In genomic region chr2:49917489-49917888, GRCm38 (mm10) we compare ENCODE assay signal across 19 mouse cellular contexts.
DNase-seq lines count a peak whose midpoint lies in the region; ATAC-seq lines count a peak whose summit lies in the region.
"Had no signal": no experiment of that assay in that cellular context is flagged by ENCODE, and none has a peak within 500 bp of the region (broad histone marks: within the 10 kb centered on the region; RNA-seq: fewer than 3 reads in every experiment).

No protein-coding gene starts in this region.

- H3K36me3 ChIP-seq in hindbrain, embryonic 12.5 days = no peaks in the 10 kb centered on the region
- no peaks in the 10 kb centered on the region for H3K36me3 ChIP-seq in hindbrain, embryonic 10.5 days
- no peaks in the 10 kb centered on the region for H3K36me3 ChIP-seq in midbrain, embryonic 15.5 days (replicated peaks)
- no peaks in the 10 kb centered on the region for H3K36me3 ChIP-seq in midbrain, embryonic 14.5 days (ENCODE audit: control insufficient read depth, insufficient read depth, low read length)
- H3K36me3 ChIP-seq in forebrain, embryonic 13.5 days (ENCODE audit: poor library complexity, severe bottlenecking) = no peaks in the 10 kb centered on the region
- H3K36me3 ChIP-seq in limb, embryonic 10.5 days = no peaks in the 10 kb centered on the region
- H3K36me3 ChIP-seq: embryonic facial prominence, embryonic 15.5 days; heart, embryonic 10.5 days had no signal

- no peak overlapping the region for H3K27ac ChIP-seq in hindbrain, embryonic 12.5 days
- no peak overlapping the region for H3K27ac ChIP-seq in hindbrain, embryonic 10.5 days
- H3K27ac ChIP-seq in midbrain, embryonic 15.5 days = no peak overlapping the region
- no peak overlapping the region for H3K27ac ChIP-seq in midbrain, embryonic 14.5 days (replicated peaks; ENCODE audit: low read depth, low read length)
- peak overlapping the region; percentile 67 for H3K27ac ChIP-seq in forebrain, embryonic 13.5 days
- no peak overlapping the region for H3K27ac ChIP-seq in limb, embryonic 10.5 days
- H3K27ac ChIP-seq: embryonic facial prominence, embryonic 15.5 days; heart, embryonic 10.5 days; hindbrain, postnatal 0 days had no signal

- peak; percentile 29; the same call in 1 of the 2 replicates for ATAC-seq in hindbrain, embryonic 12.5 days (ENCODE audit: low FRiP score)
- ATAC-seq in midbrain, embryonic 15.5 days (replicated peaks) = peak; percentile 10; the same call in 1 of the 2 replicates
- no peak for ATAC-seq in midbrain, embryonic 14.5 days (ENCODE audit: low FRiP score, low TSS enrichment)
- ATAC-seq in forebrain, embryonic 13.5 days = peak; percentile 52
- ATAC-seq: hindbrain, postnatal 0 days had no signal

- no peaks in the 10 kb centered on the region for H3K9me3 ChIP-seq in hindbrain, embryonic 12.5 days (replicated peaks)
- H3K9me3 ChIP-seq in hindbrain, embryonic 10.5 days = no peaks in the 10 kb centered on the region
- no peaks in the 10 kb centered on the region for H3K9me3 ChIP-seq in midbrain, embryonic 15.5 days
- H3K9me3 ChIP-seq in midbrain, embryonic 14.5 days (ENCODE audit: control insufficient read depth, low read length) = no peaks in the 10 kb centered on the region
- no peaks in the 10 kb centered on the region for H3K9me3 ChIP-seq in forebrain, embryonic 13.5 days (replicated peaks)
- H3K9me3 ChIP-seq in limb, embryonic 10.5 days (replicated peaks) = no peaks in the 10 kb centered on the region
- H3K9me3 ChIP-seq: embryonic facial prominence, embryonic 15.5 days; heart, embryonic 10.5 days had no signal

- peaks cover 10% of the 10 kb centered on the region for H3K4me1 ChIP-seq in hindbrain, embryonic 12.5 days
- H3K4me1 ChIP-seq in hindbrain, embryonic 10.5 days (replicated peaks) = peaks cover 21% of the 10 kb centered on the region
- H3K4me1 ChIP-seq in midbrain, embryonic 15.5 days = peaks cover 12% of the 10 kb centered on the region; the same call in 1 of the 2 replicates
- no peaks in the 10 kb centered on the region for H3K4me1 ChIP-seq in midbrain, embryonic 14.5 days (ENCODE audit: control insufficient read depth, insufficient read depth, low read length)
- peaks cover 24% of the 10 kb centered on the region for H3K4me1 ChIP-seq in forebrain, embryonic 13.5 days
- peaks cover 4% of the 10 kb centered on the region; the same call in 1 of the 2 replicates for H3K4me1 ChIP-seq in limb, embryonic 10.5 days
- H3K4me1 ChIP-seq: heart, embryonic 10.5 days had no signal

- DNase-seq in hindbrain, embryonic 10.5 days (ENCODE audit: low spot score) = no peak
- no peak for DNase-seq in midbrain, embryonic 14.5 days
- DNase-seq in retina, postnatal 1 day = peak; percentile 52
- DNase-seq in limb, embryonic 10.5 days (ENCODE audit: low spot score) = no peak
- DNase-seq in gastrocnemius, postnatal 25 days = no peak
- DNase-seq: cerebellum, postnatal 14 days; gastrocnemius, postnatal 10 days; heart, postnatal 10 days; kidney, adult 11 months; layer of hippocampus, postnatal 36 days; lung, adult 2 months; lung, postnatal 36 days had no signal

- WGBS in hindbrain, embryonic 12.5 days = 45% methylated on average over 10 of the region's 10 CpGs
- 49% methylated on average over 10 of the region's 10 CpGs for WGBS in hindbrain, embryonic 10.5 days
- WGBS in midbrain, embryonic 15.5 days = 20% methylated on average over 10 of the region's 10 CpGs
- 15% methylated on average over 10 of the region's 10 CpGs for WGBS in midbrain, embryonic 14.5 days
- 8% methylated on average over 10 of the region's 10 CpGs for WGBS in forebrain, embryonic 13.5 days
- WGBS in limb, embryonic 10.5 days = 70% methylated on average over 10 of the region's 10 CpGs

- no peak overlapping the region for H3K4me2 ChIP-seq in hindbrain, embryonic 12.5 days (replicated peaks)
- no peak overlapping the region for H3K4me2 ChIP-seq in midbrain, embryonic 15.5 days
- H3K4me2 ChIP-seq in midbrain, embryonic 14.5 days (ENCODE audit: low read length) = no peak overlapping the region
- peak overlapping the region; percentile 24; the same call in 1 of the 2 replicates for H3K4me2 ChIP-seq in forebrain, embryonic 13.5 days
- H3K4me2 ChIP-seq: embryonic facial prominence, embryonic 15.5 days; midbrain, embryonic 11.5 days had no signal

- H3K9ac ChIP-seq in hindbrain, embryonic 12.5 days = no peak overlapping the region
- no peak overlapping the region for H3K9ac ChIP-seq in midbrain, embryonic 15.5 days
- no peak overlapping the region for H3K9ac ChIP-seq in midbrain, embryonic 14.5 days (replicated peaks; ENCODE audit: low read length)
- no peak overlapping the region for H3K9ac ChIP-seq in forebrain, embryonic 13.5 days
- H3K9ac ChIP-seq: embryonic facial prominence, embryonic 15.5 days had no signal

- no peak overlapping the region for H3K4me3 ChIP-seq in hindbrain, embryonic 12.5 days
- no peak overlapping the region for H3K4me3 ChIP-seq in hindbrain, embryonic 10.5 days
- H3K4me3 ChIP-seq in midbrain, embryonic 15.5 days = no peak overlapping the region
- no peak overlapping the region for H3K4me3 ChIP-seq in midbrain, embryonic 14.5 days (replicated peaks; ENCODE audit: low read depth, low read length)
- H3K4me3 ChIP-seq in forebrain, embryonic 13.5 days = no peak overlapping the region
- no peak overlapping the region for H3K4me3 ChIP-seq in limb, embryonic 10.5 days
- H3K4me3 ChIP-seq: embryonic facial prominence, embryonic 15.5 days; heart, embryonic 10.5 days had no signal

- no peaks in the 10 kb centered on the region for H3K27me3 ChIP-seq in hindbrain, embryonic 12.5 days
- no peaks in the 10 kb centered on the region for H3K27me3 ChIP-seq in hindbrain, embryonic 10.5 days (ENCODE audit: insufficient read depth, poor library complexity, severe bottlenecking)
- no peaks in the 10 kb centered on the region for H3K27me3 ChIP-seq in midbrain, embryonic 15.5 days (replicated peaks)
- no peaks in the 10 kb centered on the region for H3K27me3 ChIP-seq in midbrain, embryonic 14.5 days (ENCODE audit: control insufficient read depth, insufficient read depth, low read length)
- H3K27me3 ChIP-seq in forebrain, embryonic 13.5 days = no peaks in the 10 kb centered on the region
- no peaks in the 10 kb centered on the region for H3K27me3 ChIP-seq in limb, embryonic 10.5 days (ENCODE audit: low read depth, poor library complexity, severe bottlenecking)
- H3K27me3 ChIP-seq: embryonic facial prominence, embryonic 15.5 days had no signal
